Mouse (Mus musculus) right cerebral cortex, postnatal 10 days (tissue): ENCODE data around the gene Irf5.
A peak's percentile ranks its signal among the peaks of the same experiment; 100 is the strongest.

Experiments
- DNase-seq, 2 experiments: peaks; one replicate each; pipeline ENCODE4 v3.0.0; 2021; ENCODE audit warnings: low spot score in 2 of 2

The Irf5 gene

DNA sequence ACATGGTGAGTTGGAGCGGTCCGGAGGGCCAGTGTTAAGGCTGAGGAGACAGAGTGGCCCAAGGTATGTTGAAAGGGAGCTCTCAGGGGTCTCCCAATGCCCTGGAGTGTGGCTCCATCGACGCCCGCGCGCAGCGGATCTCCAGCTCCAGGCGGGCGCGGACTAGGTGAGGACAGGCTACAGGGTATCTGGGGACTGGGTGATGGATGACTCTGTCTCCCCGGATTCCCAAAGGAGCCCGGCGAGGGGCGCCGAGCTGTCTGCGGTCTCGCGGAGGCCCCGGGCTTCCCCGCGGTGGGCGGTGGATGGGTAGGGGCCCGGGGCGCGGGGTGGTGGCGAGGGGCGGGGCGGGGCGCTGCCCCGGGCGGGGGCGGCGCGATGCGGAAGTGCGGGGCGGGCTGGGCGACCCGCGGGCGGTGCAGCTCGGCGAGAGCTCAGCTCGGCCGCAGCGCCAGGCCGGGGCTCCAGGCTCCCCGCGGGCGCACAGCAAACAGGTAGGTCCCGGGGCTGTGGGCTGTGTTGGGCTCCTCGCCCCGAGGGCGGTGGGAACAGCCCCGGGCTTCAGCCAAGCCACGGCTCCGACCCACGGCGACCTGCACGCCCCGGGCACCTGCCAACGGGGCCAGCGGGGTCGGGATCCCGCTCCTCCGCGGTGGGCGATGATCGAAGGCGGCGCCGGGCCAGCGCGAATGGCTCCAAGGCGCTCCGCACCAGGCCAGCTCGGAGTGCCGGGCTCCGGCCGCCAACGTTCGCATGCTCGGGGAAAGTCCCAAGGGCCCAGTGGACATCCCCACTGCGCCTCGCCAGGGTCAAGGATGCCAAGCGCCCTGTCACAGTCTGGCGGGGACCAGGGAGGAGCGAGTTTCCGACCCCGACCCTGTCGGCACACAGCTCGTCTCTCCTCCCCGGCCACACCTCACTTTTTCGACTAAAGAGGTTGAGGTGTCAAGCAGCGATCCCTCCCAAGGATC is at the start of gene Irf5:
Gene Irf5 (plus strand): TSS at position 345 of the 971 bp plus-strand sequence.
- DNase-seq = no peak

GRCm38 (mm10) chr6:29482691-29483090 is 43.7 kb upstream of the Irf5 start:
- DNase-seq = no peak

DNA sequence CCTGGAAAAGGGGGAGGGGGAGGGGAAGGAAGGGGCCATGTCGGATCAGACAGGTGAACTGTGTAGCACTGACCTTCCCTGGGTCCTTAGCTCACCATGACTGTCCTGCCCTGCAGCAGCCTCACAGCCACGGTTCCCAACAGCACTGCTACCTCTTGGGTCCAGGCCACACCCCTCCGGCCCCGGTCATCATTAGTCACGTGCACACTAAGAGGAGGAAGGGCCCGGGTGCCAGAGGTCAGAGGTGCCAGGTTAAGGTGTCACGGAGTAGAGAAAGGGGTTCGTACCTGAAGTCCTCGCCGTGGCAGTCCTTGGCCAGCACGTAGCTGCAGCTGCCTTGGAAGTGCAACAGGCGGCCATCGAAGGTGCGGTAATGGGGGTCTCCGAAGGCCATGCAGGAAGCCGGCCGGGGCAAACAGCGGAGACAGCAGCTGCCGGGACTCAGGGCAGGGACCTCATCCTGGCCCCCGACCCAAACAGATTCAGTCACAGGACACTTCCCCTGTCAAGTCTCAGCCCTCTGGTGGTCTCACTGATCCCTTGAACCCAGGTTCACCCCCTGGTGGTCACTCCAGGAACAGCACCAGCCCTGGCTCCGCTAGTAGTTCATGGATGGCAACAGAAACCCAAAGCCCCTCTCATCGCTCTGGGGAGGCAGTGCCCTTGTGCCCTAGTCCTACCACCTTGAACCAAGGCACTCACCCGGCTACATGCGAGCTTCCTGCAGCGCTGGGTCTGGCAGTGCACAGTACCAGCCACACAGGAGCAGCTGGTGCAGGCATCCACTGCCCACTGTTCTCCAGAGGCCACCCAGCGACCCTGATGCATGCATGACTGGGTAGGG is 41.5 kb upstream of the Irf5 start:
- DNase-seq = peak; percentile 52 to 79

DNA sequence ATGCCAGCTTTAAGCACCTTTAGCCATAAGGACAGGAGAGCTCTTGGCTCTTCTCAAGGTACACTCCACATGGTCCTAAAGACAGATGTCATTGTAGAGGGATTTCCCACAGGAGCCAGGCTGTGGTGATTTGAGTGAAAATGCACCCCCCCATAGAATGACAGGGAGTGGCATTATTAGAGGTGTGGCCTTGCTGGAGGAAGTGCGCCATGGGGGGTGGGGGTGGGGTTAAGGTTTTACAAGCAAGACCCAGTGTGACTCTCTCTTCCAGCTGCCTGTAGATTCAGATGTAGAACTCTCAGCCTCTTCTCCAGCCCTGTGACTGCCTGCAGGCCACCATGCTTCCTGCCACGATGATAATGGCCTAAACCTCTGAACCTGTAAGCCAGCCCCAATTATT is 40.5 kb upstream of the Irf5 start:
- DNase-seq = no peak

DNA sequence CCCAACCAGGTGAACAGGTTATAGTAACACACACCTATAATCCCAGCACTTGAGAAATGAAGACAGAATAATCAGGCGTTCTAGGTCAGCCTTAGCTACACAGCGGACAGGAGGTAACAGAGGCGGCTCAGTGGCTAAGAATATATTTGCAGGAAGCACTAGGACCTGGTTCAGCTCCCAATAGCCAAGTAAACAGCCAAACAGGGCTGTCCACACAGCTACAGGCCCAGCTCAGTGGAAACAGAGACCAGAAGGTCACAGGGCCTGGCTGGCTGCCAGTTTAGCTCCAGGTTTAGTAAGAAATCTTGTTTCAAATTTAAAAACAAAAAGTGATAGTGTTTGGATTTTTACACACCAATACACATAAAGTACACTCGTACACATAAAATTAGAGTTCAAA is 32.3 kb upstream of the Irf5 start:
- DNase-seq = no peak

DNA sequence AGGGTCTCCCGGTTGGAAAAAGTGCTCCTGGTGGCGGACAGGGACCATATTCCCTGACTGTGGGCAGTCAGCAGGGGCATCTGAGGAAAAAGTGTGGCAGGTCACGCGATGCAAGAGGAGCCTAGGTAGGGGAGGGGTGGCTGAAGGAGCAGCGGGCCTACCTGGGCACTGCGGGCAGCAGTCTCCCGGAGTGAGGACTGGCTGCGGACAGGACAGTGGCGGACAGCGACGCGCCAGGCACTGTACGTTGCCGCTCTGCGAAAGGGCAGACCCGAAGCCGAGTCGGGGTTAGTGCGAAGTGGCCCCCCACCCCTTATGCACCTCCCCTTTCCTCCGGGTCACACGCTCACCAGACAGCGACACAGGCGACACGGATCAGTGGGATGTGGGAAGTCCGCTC is 30.2 kb upstream of the Irf5 start:
- DNase-seq = no peak

DNA sequence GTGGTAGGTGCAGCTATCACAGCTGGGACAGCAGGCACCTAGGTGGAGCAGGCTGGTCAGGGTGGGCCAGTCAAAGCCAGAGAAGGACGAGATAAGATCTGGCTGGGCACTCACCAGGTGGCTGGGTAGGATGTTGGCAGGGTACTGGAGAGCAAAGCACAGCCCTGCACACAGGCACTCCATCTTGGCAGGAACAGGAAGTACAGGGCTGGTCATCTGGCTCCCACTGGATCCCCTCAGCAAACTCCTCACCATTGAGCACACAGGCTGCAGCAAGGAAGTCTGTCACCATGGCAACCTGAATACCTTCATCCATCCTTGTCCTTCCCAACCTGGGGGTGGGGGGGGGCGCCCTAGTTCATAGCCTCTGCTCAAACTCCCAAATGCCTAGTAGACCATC is 28.6 kb upstream of the Irf5 start:
- no peak for DNase-seq

- DNase-seq = no peak
These were observed 26.2 kb upstream of the Irf5 start for GRCm38 (mm10) chr6:29500177-29500576.

DNA sequence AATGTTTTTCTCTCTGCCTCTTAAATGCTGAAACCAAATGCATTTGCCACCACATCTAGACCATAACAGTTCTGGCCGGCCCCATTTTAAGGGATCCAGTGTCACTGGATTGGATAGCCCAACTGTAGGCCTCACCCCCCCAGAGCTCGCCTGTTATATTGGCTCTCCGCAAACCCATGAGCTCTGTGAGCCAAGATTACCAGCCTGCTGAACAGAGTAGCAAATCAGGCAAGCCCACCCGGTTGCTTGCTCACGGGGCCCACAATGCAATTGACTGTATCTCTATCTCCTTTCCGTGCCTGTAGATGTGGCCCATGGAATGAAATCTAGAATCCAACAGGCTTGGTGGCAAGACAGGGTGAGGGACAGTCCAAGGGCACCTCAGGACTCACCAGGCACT is 25.6 kb upstream of the Irf5 start:
- no peak for DNase-seq

- no peak for DNase-seq
These were observed 24.8 kb upstream of the Irf5 start for GRCm38 (mm10) chr6:29501599-29501998.

DNA sequence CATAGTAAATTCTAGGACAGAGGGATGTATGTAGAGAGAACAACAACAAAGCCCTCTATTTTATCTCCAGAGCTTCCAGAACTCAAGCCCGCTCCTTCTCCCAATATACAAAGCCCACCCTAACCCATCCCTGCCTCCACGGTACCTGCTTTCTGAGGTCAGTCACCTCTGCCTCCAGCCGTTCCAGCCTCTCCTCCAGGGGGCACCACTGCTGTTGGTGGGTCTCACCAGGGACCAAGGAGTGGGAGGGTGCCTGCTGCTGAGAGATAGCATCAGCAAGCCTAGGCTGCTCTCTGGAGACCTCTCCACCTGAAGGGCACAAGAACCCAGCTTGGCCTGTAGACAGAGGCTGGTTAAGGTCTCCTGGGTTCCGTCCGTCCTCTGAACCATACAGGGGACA is 20.9 kb upstream of the Irf5 start:
- DNase-seq = no peak

DNA sequence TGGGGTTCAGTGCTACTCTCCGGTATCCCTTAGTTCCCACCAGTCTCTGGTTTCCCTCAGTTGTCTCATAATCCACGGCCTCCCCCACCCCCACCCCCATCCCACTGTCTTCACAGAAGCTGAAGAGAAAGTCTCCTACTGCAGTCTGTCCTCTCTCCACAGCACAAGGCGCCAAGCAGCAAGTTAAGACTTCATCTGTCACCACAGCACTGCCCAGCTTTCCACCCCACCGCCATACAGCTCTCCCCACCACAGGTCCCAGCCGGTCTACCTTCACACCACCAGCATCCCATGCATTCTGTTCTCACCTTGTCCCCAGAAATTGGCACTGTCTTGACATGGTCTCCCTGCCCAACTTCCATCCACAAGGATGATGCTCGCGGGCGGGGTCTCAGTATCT is 19.6 kb upstream of the Irf5 start:
- DNase-seq = peak in 1 of 2 experiments; percentile 24

DNA sequence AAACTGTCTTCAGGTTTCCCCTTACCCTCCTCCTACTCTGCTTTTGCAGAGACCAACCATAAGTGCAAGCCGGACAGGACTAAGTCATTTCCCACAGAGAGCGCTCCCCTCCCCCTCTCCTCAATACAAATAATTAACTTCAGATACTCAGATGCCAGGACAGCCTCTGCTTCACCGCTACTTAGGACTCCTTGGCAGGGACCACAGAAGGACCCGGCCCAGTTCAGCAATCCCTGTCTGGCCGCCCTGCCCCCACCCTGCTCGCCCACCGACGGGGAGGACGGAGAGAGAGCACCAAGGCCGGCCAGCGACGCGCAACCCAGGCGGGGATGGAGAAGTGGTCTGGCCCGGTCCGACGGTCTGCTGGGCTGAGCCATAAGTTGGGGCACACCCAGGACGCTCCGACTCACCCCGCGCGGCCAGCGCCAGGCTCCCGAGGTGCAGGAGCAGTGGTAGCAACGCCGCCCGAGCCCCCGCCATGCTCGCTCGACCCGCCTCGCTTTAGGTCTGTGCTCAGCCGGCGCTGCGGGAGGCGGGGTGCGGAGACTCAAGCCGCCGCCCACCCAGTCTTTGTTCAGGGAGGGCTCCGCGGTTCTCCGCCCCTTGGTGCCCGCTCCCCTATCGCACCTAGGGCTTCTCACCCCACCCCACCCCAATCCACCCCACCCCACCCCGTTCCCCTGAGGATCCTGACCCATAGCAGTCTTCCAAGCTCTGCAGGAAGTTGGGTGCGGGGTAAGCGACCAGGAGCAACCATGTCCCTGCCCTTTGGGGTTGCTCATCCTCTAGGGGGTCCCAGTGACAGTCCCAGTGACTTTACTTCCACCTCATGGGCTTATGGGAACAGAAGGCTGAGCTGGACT is 18.7 kb upstream of the Irf5 start, which contains the start of gene Kcp:
Gene Kcp (minus strand): TSS at position 506 of the 863 bp plus-strand sequence.
- peak in 1 of 2 experiments; percentile 25 for DNase-seq

GRCm38 (mm10) chr6:29509086-29509485 is 17.3 kb upstream of the Irf5 start:
- DNase-seq = no peak

- peak in 1 of 2 experiments; percentile 38 for DNase-seq
These were observed 13.1 kb upstream of the Irf5 start for GRCm38 (mm10) chr6:29513284-29513683.

DNA sequence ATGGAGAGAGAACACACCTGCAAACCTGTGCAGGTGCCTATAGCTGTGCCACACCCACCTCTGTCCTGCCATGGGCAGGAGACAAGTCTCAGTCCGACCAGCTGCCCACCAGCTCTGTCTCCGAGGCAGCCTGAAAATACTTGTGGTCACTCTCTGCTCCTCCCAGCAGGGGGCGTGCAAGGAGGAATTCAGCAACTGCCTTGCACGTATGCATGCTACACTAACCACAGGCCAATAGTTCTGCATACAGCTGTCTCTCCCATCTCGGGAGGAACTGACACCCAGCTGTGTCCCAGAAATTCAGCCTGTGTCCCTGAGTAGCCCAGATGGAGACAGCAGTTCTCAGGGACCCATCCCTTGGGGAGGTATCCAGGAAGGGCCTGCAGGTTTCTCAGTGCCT is 9.3 kb upstream of the Irf5 start:
- DNase-seq = peak in 1 of 2 experiments; percentile 75

DNA sequence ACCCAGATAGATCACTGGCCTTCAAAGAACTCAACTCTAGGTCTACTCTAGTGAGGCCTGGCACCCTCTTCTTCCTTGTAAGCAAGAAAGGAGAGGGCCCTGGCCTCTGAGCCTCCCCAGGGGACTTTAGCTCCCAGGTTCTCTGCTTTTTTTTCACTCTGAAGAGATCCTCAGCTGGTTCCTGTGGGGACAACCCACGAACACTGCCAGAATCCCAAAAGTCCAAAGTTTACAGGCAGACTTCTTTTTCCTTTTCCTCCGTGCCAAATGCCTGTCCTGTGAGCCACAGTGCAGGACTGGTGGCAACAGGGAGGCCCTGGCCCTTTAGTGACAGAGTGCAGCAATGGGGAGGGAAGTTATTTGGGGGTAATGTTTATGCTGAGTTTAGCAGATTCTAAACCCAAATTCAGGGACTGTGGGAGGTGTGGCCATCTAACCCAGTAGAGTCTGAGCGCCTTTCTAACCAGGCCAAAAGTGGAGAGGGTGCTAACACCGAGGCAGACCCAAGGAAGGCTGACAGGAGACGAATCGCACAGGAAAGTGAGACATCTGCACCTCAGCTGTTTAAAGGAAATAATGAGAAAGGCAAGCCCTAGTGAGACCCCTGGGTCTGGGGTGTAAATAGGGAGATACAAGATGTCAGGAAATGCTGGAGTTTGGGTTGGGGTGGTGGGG is 3.7 kb upstream of the Irf5 start:
- DNase-seq = no peak

- no peak for DNase-seq
These were observed 3.0 kb upstream of the Irf5 start for GRCm38 (mm10) chr6:29523301-29524033.

DNA sequence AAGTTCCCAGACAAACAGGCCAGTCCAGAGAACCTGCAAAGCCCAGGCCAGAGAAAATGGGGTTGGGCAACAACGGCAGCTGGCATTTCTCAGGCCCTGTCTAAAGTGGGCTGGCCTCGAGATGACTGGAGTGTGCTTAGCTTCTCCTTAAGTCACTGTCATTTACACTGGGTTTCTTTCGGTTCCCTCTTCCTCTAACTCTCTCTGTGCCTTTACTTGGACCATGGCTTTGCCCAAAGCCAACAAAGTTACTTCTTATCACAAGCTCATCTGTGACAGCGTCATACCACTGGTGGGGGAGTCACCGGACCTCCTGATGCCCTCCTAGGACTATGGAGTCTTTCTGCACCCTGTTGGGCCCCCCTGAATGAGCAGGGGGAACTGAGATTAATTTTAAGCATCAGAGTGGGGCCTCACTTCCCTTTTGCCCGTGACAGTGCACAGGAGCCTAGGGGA is 2.4 kb upstream of the Irf5 start:
- DNase-seq = peak in 1 of 2 experiments; percentile 42

DNA sequence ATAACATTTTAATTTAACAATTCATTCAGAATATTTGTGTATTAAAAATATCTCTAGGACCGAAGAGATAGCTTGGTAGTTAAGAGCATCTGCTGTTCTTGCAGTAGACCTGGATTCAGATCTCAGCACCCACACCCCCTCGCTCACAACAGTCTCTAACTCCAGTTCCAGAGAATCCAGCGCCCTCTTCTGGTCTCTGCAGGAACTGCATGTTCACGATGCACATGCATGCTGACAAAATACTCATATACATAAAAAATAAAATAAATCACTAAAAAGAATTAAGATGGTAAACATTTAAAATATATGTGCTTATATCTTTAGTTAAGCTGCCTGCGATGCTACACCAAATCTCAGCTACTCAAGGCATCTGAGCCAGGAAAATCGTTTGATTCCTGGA is 1.2 kb upstream of the Irf5 start:
- DNase-seq = no peak
